Mouse (Mus musculus) liver, embryonic 13.5 days (tissue): ENCODE measurements at regions not wholly inside any gene's neighbourhood (a gene's known extent, or its start where the extent isn't known, plus 50 kb on each side); places are given as distances from the start of the nearest gene placed in this dataset.

Source experiments
- ATAC-seq: fragments of 200-750 bp; cut with Nextera tagmentation; 2 replicates; pipeline ENCODE4 v1.8.0; 2017; ENCODE audit warnings: low read depth, mild to moderate bottlenecking, moderate number of reproducible peaks, moderate library complexity
- DNase-seq: peaks from one replicate; pipeline ENCODE4 v3.0.0; 2022
- H3K27ac ChIP-seq: fragments of 300-500 bp; sonication (generic); 2 replicates; pipeline ENCODE4 v1.5.1; 2015; ENCODE audit warnings: moderate library complexity, mild to moderate bottlenecking, inconsistent platforms
- H3K27me3 ChIP-seq: fragments of 300-500 bp; sonication (generic); 2 replicates; pipeline ENCODE4 v1.6.1; 2015; ENCODE audit warnings: mild to moderate bottlenecking, inconsistent platforms
- H3K36me3 ChIP-seq: fragments of 300-500 bp; sonication (generic); 2 replicates; pipeline ENCODE4 v1.6.1; 2015; ENCODE audit warnings: mild to moderate bottlenecking, inconsistent platforms
- H3K4me1 ChIP-seq: fragments of 300-500 bp; sonication (generic); replicated peaks from 2 replicates; pipeline ENCODE4 v1.6.1; 2015; ENCODE audit warnings: inconsistent platforms
- H3K4me2 ChIP-seq: fragments of 300-500 bp; sonication (generic); 2 replicates; pipeline ENCODE4 v1.6.1; 2015; ENCODE audit warnings: inconsistent platforms, mild to moderate bottlenecking, moderate library complexity
- H3K4me3 ChIP-seq: fragments of 300-500 bp; sonication (generic); replicated peaks from 2 replicates; pipeline ENCODE4 v1.5.1; 2015; ENCODE audit warnings: mild to moderate bottlenecking, inconsistent platforms
- H3K9ac ChIP-seq: fragments of 300-500 bp; sonication (generic); 2 replicates; pipeline ENCODE4 v1.6.1; 2015; ENCODE audit warnings: mild to moderate bottlenecking, inconsistent platforms
- H3K9me3 ChIP-seq: fragments of 300-500 bp; sonication (generic); replicated peaks from 2 replicates; pipeline ENCODE4 v1.6.1; 2016; ENCODE audit warnings: inconsistent platforms
- WGBS: fragments of 180-500 bp; shearing (Covaris S2); methylation state at CpG from one replicate; pipeline ENCODE4 v1.1.7; 2015; ENCODE audit not compliant: insufficient replicate concordance; 5-methylcytosine and 5-hydroxymethylcytosine counted together

- Histone ChIP-seq H3K4me3 (no peak overlapping the region), H3K9ac (no peak overlapping the region), H3K36me3 (no peaks in the 10 kb centered on the region), H3K27ac (no peak overlapping the region), H3K4me1 (no peaks in the 10 kb centered on the region), H3K4me2 (no peak overlapping the region), H3K9me3 (no peaks in the 10 kb centered on the region), H3K27me3 (no peaks in the 10 kb centered on the region)
- no peak for ATAC-seq
- DNase-seq: no peak
- 60% methylated on average over 5 of the region's 5 CpGs for WGBS
These were observed 55.3 kb upstream of the D16Ertd472e start for GRCm38 (mm10) chr16:78631797-78632196.

GRCm38 (mm10) chr16:78626803-78627202 is 50.3 kb upstream of the D16Ertd472e start:
- H3K4me1 ChIP-seq: no peaks in the 10 kb centered on the region
- H3K27me3 ChIP-seq: no peaks in the 10 kb centered on the region
- DNase-seq (no peak), ATAC-seq (no peak)
- 41% methylated on average over 2 of the region's 2 CpGs for WGBS
- H3K27ac ChIP-seq: no peak overlapping the region
- no peak overlapping the region for H3K4me3 ChIP-seq
- H3K4me2 ChIP-seq: no peak overlapping the region
- H3K9me3 ChIP-seq: no peaks in the 10 kb centered on the region
- H3K9ac ChIP-seq: no peak overlapping the region
- no peaks in the 10 kb centered on the region for H3K36me3 ChIP-seq
